Comparison of ENCODE assay signal across 8 mouse cellular contexts in the genomic region with DNA sequence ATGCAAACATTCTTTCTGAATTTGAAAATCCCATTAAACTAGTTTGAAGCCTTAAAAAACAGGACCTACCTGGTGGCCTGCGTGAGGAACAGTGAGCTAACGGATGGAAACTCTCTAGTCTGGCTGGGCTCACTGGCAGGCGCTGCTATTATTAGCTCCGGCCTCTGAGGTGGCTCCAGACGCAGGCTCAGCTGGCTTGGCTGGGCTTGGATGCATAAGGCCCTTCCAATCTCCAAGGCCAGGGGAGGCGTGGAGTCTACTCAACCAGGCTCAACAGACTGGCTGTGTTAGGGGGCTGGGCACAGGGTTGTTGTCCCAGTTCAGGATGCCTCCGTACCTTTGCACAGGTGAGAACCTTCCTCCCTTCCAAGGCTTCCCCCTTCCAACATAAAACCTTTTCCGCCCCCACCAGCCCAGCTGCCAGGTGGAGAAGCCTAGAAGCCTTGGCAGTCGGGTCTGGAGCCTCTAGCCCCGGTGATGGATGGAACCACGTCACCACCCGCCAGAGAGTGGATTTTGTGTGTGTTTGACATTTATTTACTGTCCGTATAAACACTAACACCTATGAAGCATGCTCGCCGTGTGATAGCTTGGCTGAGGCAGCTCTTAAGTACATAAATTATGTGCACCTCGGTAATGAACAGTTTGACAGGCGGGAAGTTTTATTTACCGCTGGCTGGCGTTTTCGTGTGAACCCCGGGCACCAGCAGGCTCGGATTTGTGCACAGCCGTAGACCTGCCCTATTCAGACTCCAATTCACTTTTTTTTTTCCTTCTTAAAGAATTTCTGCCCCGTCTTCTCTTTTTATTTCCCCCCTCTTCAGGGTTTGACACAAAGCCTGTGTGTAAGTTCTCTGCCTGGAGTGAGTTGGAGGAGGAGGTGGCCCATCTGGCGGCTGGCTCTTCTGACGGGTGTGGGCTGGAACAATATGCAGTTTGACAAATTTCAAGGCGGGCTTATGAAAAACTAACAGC. TPM values are rescaled to one million over a fixed set of nuclear protein-coding genes. Genes with fewer than 3 reads are reported as not detected.
DNase-seq lines count a peak whose midpoint lies in the region; ATAC-seq and TF ChIP-seq lines count a peak whose summit lies in the region.

No protein-coding gene starts in this region.

- intact Hi-C loops in gastrocnemius, adult 2 months (cut with DNase I) = no loop called here

- no peaks in the 10 kb centered on the region for H3K36me3 ChIP-seq in forebrain, embryonic 10.5 days (replicated peaks)
- no peaks in the 10 kb centered on the region for H3K36me3 ChIP-seq in forebrain, embryonic 11.5 days (ENCODE audit: control insufficient read depth, insufficient read depth, low read length)
- H3K36me3 ChIP-seq in intestine, embryonic 16.5 days (ENCODE audit: control insufficient read depth, insufficient read depth, low read length) = no peaks in the 10 kb centered on the region

- no peak overlapping the region for H3K9ac ChIP-seq in forebrain, embryonic 11.5 days (ENCODE audit: low read length)
- no peak overlapping the region for H3K9ac ChIP-seq in intestine, embryonic 16.5 days (ENCODE audit: low read depth, low read length)

- TF ChIP-seq CTCF in gastrocnemius, adult 2 months (IDR thresholded peaks at IDR 0.05) = no peak

- no peak overlapping the region for H3K4me2 ChIP-seq in forebrain, embryonic 11.5 days (ENCODE audit: low read depth, low read length, severe bottlenecking)
- no peak overlapping the region for H3K4me2 ChIP-seq in intestine, embryonic 16.5 days (ENCODE audit: low read depth, low read length)

- peaks cover 20% of the 10 kb centered on the region for H3K4me1 ChIP-seq in forebrain, embryonic 10.5 days
- H3K4me1 ChIP-seq in forebrain, embryonic 11.5 days (replicated peaks; ENCODE audit: control insufficient read depth, insufficient read depth, low read length) = no peaks in the 10 kb centered on the region
- peaks cover 13% of the 10 kb centered on the region; the same call in 1 of the 2 replicates for H3K4me1 ChIP-seq in intestine, embryonic 16.5 days (ENCODE audit: control insufficient read depth, insufficient read depth, low read length)

- peak overlapping the region; percentile 13; the same call in 1 of the 2 replicates for H3K27ac ChIP-seq in forebrain, embryonic 10.5 days
- no peak overlapping the region for H3K27ac ChIP-seq in forebrain, embryonic 11.5 days (ENCODE audit: low read depth, low read length)
- H3K27ac ChIP-seq in gastrocnemius, adult 2 months = peak overlapping the region; percentile 75
- H3K27ac ChIP-seq in intestine, embryonic 16.5 days (ENCODE audit: low read length) = 0 out of 2 replicates have a peak overlapping the region, but pooled peaks have one; percentile 8

- WGBS in forebrain, embryonic 10.5 days = 76% methylated on average over 27 of the region's 27 CpGs
- WGBS in forebrain, embryonic 11.5 days = 69% methylated on average over 27 of the region's 27 CpGs
- WGBS in intestine, embryonic 16.5 days = 36% methylated on average over 27 of the region's 27 CpGs

- no peak for DNase-seq in forebrain, embryonic 10.5 days (ENCODE audit: extremely low spot score, low spot score)
- no peak for DNase-seq in forebrain, embryonic 11.5 days (ENCODE audit: low spot score)
- DNase-seq in R1 (ENCODE audit: low read depth, low spot score) = peak; percentile 10
- peak; percentile 87 for DNase-seq in gastrocnemius, adult 2 months
- peak; percentile 18 to 55 for DNase-seq in lung, postnatal 4 days
- no peak for DNase-seq in yolk sac, embryonic 10.5 days (ENCODE audit: low spot score)
- DNase-seq in liver = no peak

- peaks cover 5% of the 10 kb centered on the region; the same call in 1 of the 2 replicates for H3K27me3 ChIP-seq in forebrain, embryonic 10.5 days (ENCODE audit: poor library complexity, severe bottlenecking)
- H3K27me3 ChIP-seq in forebrain, embryonic 11.5 days (ENCODE audit: control insufficient read depth, insufficient read depth, low read length) = no peaks in the 10 kb centered on the region
- H3K27me3 ChIP-seq in intestine, embryonic 16.5 days (replicated peaks; ENCODE audit: control insufficient read depth, insufficient read depth, low read length) = no peaks in the 10 kb centered on the region; the same call in none of the 2 replicates

- H3K4me3 ChIP-seq in forebrain, embryonic 10.5 days = no peak overlapping the region
- no peak overlapping the region for H3K4me3 ChIP-seq in forebrain, embryonic 11.5 days (ENCODE audit: low read depth, low read length)
- peak overlapping the region; percentile 53 for H3K4me3 ChIP-seq in gastrocnemius, adult 2 months
- no peak overlapping the region for H3K4me3 ChIP-seq in intestine, embryonic 16.5 days (ENCODE audit: low read length)

- H3K9me3 ChIP-seq in forebrain, embryonic 10.5 days = peaks cover 11% of the 10 kb centered on the region; the same call in 1 of the 2 replicates
- peaks cover 4% of the 10 kb centered on the region; the same call in 1 of the 2 replicates for H3K9me3 ChIP-seq in forebrain, embryonic 11.5 days (ENCODE audit: control insufficient read depth, low read length)
- H3K9me3 ChIP-seq in intestine, embryonic 16.5 days (ENCODE audit: control insufficient read depth, low read length) = no peaks in the 10 kb centered on the region

- ATAC-seq in forebrain, embryonic 11.5 days (replicated peaks; ENCODE audit: low FRiP score) = no peak
- ATAC-seq in intestine, embryonic 16.5 days = peak; percentile 42; the same call in 1 of the 2 replicates

RNA-seq across cellular contexts. Expression of gene Barx1, which starts 31.6 kb away (rescaled TPM):
- 0.66 and 1.3 TPM in 2 replicates for polyA plus RNA-seq in forebrain, embryonic 10.5 days (2016; fragmentation: Nextera tagmentation; extraction: Ambion mirVana)
- polyA plus RNA-seq in forebrain, embryonic 11.5 days (2014; fragmentation: Nextera tagmentation; extraction: Ambion mirVana) = 1.0 and 1.4 TPM in 2 replicates
- total RNA-seq in gastrocnemius, adult 2 months (2021) = not detected
- polyA plus RNA-seq in intestine, embryonic 16.5 days (2015; fragmentation: Nextera tagmentation; extraction: Ambion mirVana) = 0.10 and 0.18 TPM in 2 replicates

Comparison
In these comparisons a context has a peak if more than half of its experiments do, and no peak if none do; other contexts are left out.
1. DNase-seq: peak in R1 (single experiment), gastrocnemius, adult 2 months (single experiment) and lung, postnatal 4 days (2 of 2); none in forebrain, embryonic 10.5 days (single experiment), forebrain, embryonic 11.5 days (single experiment), yolk sac, embryonic 10.5 days (single experiment) and liver (single experiment).